In genomic region chr11:5062860-5063505, GRCm38 (mm10) we compare ENCODE assay signal across 9 mouse cellular contexts. TPM values are rescaled to one million over a fixed set of nuclear protein-coding genes. Genes with fewer than 3 reads are reported as not detected.
DNase-seq lines count a peak whose midpoint lies in the region; ATAC-seq and TF ChIP-seq lines count a peak whose summit lies in the region.
"Had no signal": no experiment of that assay in that cellular context is flagged by ENCODE, and none has a peak within 500 bp of the region (broad histone marks: within the 10 kb centered on the region; RNA-seq: fewer than 3 reads in every experiment).

No protein-coding gene starts in this region.

- no peak for TF ChIP-seq POLR2A in lung, adult 2 months (IDR thresholded peaks at IDR 0.05; ENCODE audit: borderline replicate concordance, extremely low read depth, low read depth, low read length)

- H3K27me3 ChIP-seq in forebrain, embryonic 13.5 days = peaks cover 67% of the 10 kb centered on the region
- H3K27me3 ChIP-seq in forebrain, embryonic 16.5 days (replicated peaks; ENCODE audit: control insufficient read depth, insufficient read depth, low read length) = peaks cover 49% of the 10 kb centered on the region
- peaks cover 62% of the 10 kb centered on the region for H3K27me3 ChIP-seq in lung, embryonic 14.5 days (ENCODE audit: insufficient read depth, low read length)
- H3K27me3 ChIP-seq in limb, embryonic 15.5 days = peaks cover 58% of the 10 kb centered on the region
- H3K27me3 ChIP-seq in stomach, postnatal 0 days (ENCODE audit: control insufficient read depth, insufficient read depth, low read length) = 0 out of 2 replicates have a peak, but pooled peaks cover 8% of the 10 kb centered on the region

- peaks cover 53% of the 10 kb centered on the region for H3K4me1 ChIP-seq in forebrain, embryonic 13.5 days
- peaks cover 49% of the 10 kb centered on the region for H3K4me1 ChIP-seq in forebrain, embryonic 16.5 days (replicated peaks; ENCODE audit: control insufficient read depth, insufficient read depth, low read length)
- H3K4me1 ChIP-seq in lung, embryonic 14.5 days (ENCODE audit: insufficient read depth) = peaks cover 13% of the 10 kb centered on the region; the same call in 1 of the 2 replicates
- peaks cover 31% of the 10 kb centered on the region for H3K4me1 ChIP-seq in lung, adult 2 months (ENCODE audit: control insufficient read depth, insufficient read depth, low read length)
- peaks cover 65% of the 10 kb centered on the region for H3K4me1 ChIP-seq in limb, embryonic 15.5 days
- peaks cover 26% of the 10 kb centered on the region for H3K4me1 ChIP-seq in stomach, postnatal 0 days (replicated peaks; ENCODE audit: control insufficient read depth, insufficient read depth)

- 66% methylated on average over 13 of the region's 13 CpGs for WGBS in forebrain, embryonic 13.5 days
- WGBS in forebrain, embryonic 16.5 days = 62% methylated on average over 13 of the region's 13 CpGs
- WGBS in lung, embryonic 14.5 days = 69% methylated on average over 13 of the region's 13 CpGs
- WGBS in lung, adult 2 months = 73% methylated on average over 13 of the region's 13 CpGs
- 67% methylated on average over 13 of the region's 13 CpGs for WGBS in limb, embryonic 15.5 days
- WGBS in stomach, postnatal 0 days = 75% methylated on average over 13 of the region's 13 CpGs

- no peak overlapping the region for H3K4me3 ChIP-seq in forebrain, embryonic 13.5 days
- H3K4me3 ChIP-seq in forebrain, embryonic 16.5 days (replicated peaks; ENCODE audit: low read length) = no peak overlapping the region
- H3K4me3 ChIP-seq in lung, embryonic 14.5 days (ENCODE audit: low read depth, low read length) = no peak overlapping the region
- no peak overlapping the region for H3K4me3 ChIP-seq in lung, adult 2 months (replicated peaks; ENCODE audit: extremely low read depth, low read depth, low read length)
- peak overlapping the region; percentile 40; the same call in 1 of the 2 replicates for H3K4me3 ChIP-seq in limb, embryonic 15.5 days
- no peak overlapping the region for H3K4me3 ChIP-seq in stomach, postnatal 0 days (ENCODE audit: low read depth, low read length)

- no peaks in the 10 kb centered on the region for H3K9me3 ChIP-seq in forebrain, embryonic 13.5 days (replicated peaks)
- no peaks in the 10 kb centered on the region for H3K9me3 ChIP-seq in forebrain, embryonic 16.5 days (ENCODE audit: control insufficient read depth, low read length)
- H3K9me3 ChIP-seq in lung, embryonic 14.5 days (ENCODE audit: low read depth, low read length) = no peaks in the 10 kb centered on the region
- no peaks in the 10 kb centered on the region for H3K9me3 ChIP-seq in limb, embryonic 15.5 days
- no peaks in the 10 kb centered on the region for H3K9me3 ChIP-seq in stomach, postnatal 0 days (ENCODE audit: control insufficient read depth, low read length)

- H3K27ac ChIP-seq in forebrain, embryonic 13.5 days = no peak overlapping the region
- H3K27ac ChIP-seq in forebrain, embryonic 16.5 days (ENCODE audit: low read length) = no peak overlapping the region
- H3K27ac ChIP-seq in lung, embryonic 14.5 days (ENCODE audit: low read depth) = no peak overlapping the region
- no peak overlapping the region for H3K27ac ChIP-seq in limb, embryonic 15.5 days
- no peak overlapping the region for H3K27ac ChIP-seq in stomach, postnatal 0 days (replicated peaks)

- ATAC-seq in forebrain, embryonic 13.5 days = no peak
- ATAC-seq in forebrain, embryonic 16.5 days = no peak
- no peak for ATAC-seq in lung, embryonic 14.5 days (ENCODE audit: insufficient read depth)
- ATAC-seq in limb, embryonic 15.5 days (ENCODE audit: insufficient number of reproducible peaks, low FRiP score, low TSS enrichment, low read depth) = no peak
- ATAC-seq in stomach, postnatal 0 days (ENCODE audit: low FRiP score, low TSS enrichment) = no peak

- H3K36me3 ChIP-seq in forebrain, embryonic 13.5 days (ENCODE audit: poor library complexity, severe bottlenecking) = peaks cover 10% of the 10 kb centered on the region
- peaks cover 2% of the 10 kb centered on the region; the same call in 1 of the 2 replicates for H3K36me3 ChIP-seq in forebrain, embryonic 16.5 days (ENCODE audit: control insufficient read depth, insufficient read depth)
- peaks cover 10% of the 10 kb centered on the region for H3K36me3 ChIP-seq in lung, embryonic 14.5 days (ENCODE audit: insufficient read depth)
- peaks cover 9% of the 10 kb centered on the region for H3K36me3 ChIP-seq in limb, embryonic 15.5 days
- H3K36me3 ChIP-seq in stomach, postnatal 0 days (ENCODE audit: control insufficient read depth, insufficient read depth, low read length) = peaks cover 3% of the 10 kb centered on the region; the same call in 1 of the 2 replicates

- TF ChIP-seq CTCF in lung, embryonic 14.5 days (IDR thresholded peaks at IDR 0.05; ENCODE audit: low read depth) = no peak
- no peak for TF ChIP-seq CTCF in lung, adult 2 months (IDR thresholded peaks at IDR 0.05; ENCODE audit: insufficient read depth, low read length)
- TF ChIP-seq CTCF in stomach, postnatal 0 days (IDR thresholded peaks at IDR 0.05; ENCODE audit: low read depth) = no peak

- no peak for TF ChIP-seq EP300 in stomach, postnatal 0 days (optimal IDR thresholded peaks at IDR 0.05)

- peak overlapping the region; percentile 87 for H3K4me2 ChIP-seq in forebrain, embryonic 13.5 days
- H3K4me2 ChIP-seq in forebrain, embryonic 16.5 days (ENCODE audit: low read length) = no peak overlapping the region
- peak overlapping the region; percentile 98; the same call in 1 of the 2 replicates for H3K4me2 ChIP-seq in lung, embryonic 14.5 days
- no peak overlapping the region; the same call in 1 of the 2 replicates for H3K4me2 ChIP-seq in limb, embryonic 15.5 days
- peak overlapping the region; percentile 77; the same call in 1 of the 2 replicates for H3K4me2 ChIP-seq in stomach, postnatal 0 days (replicated peaks; ENCODE audit: low read depth)

- H3K9ac ChIP-seq in forebrain, embryonic 13.5 days = no peak overlapping the region
- H3K9ac ChIP-seq in forebrain, embryonic 16.5 days (replicated peaks; ENCODE audit: low read depth, low read length) = no peak overlapping the region
- H3K9ac ChIP-seq in lung, embryonic 14.5 days = no peak overlapping the region
- H3K9ac ChIP-seq in limb, embryonic 15.5 days = no peak overlapping the region
- peak overlapping the region; percentile 18; the same call in 1 of the 2 replicates for H3K9ac ChIP-seq in stomach, postnatal 0 days (ENCODE audit: low read length)

- no peak for DNase-seq in lung, embryonic 14.5 days
- DNase-seq in lung, adult 2 months = no peak
- DNase-seq in stomach, postnatal 0 days (ENCODE audit: low spot score) = no peak
- DNase-seq in cerebellum, adult 9-10 months = no peak
- no peak for DNase-seq in cerebellum, adult 9-11 months
- DNase-seq: cerebellum, adult 8-10 months had no signal

RNA-seq across cellular contexts. Expression of gene Gas2l1, which starts 2.1 kb away (rescaled TPM):
- polyA plus RNA-seq in forebrain, embryonic 13.5 days (2015; fragmentation: Nextera tagmentation; extraction: Ambion mirVana) = 13.2 and 15.2 TPM in 2 replicates
- 17.2 and 18.4 TPM in 2 replicates for polyA plus RNA-seq in forebrain, embryonic 16.5 days (2015; fragmentation: Nextera tagmentation; extraction: Ambion mirVana)
- polyA plus RNA-seq in lung, embryonic 14.5 days (2014; fragmentation: Nextera tagmentation; extraction: Ambion mirVana) = 33.2 and 36.3 TPM in 2 replicates
- polyA plus RNA-seq in lung, adult 2 months (2012; rRNA removed) = 99.7 and 124 TPM in 2 replicates
- polyA plus RNA-seq in limb, embryonic 15.5 days (2015; fragmentation: Nextera tagmentation; extraction: Ambion mirVana) = 32.3 and 34.4 TPM in 2 replicates
- 21.4 and 24.8 TPM in 2 replicates for polyA plus RNA-seq in stomach, postnatal 0 days (2015; fragmentation: Nextera tagmentation; extraction: Ambion mirVana)

RNA-seq across cellular contexts. Expression of gene Rasl10a, which starts 5.1 kb away (rescaled TPM):
- polyA plus RNA-seq in forebrain, embryonic 13.5 days (2015; fragmentation: Nextera tagmentation; extraction: Ambion mirVana) = 0.43 TPM in 1 of 2 replicates, not detected in the other
- 0.45 and 0.76 TPM in 2 replicates for polyA plus RNA-seq in forebrain, embryonic 16.5 days (2015; fragmentation: Nextera tagmentation; extraction: Ambion mirVana)
- 0.75 and 0.78 TPM in 2 replicates for polyA plus RNA-seq in lung, embryonic 14.5 days (2014; fragmentation: Nextera tagmentation; extraction: Ambion mirVana)
- polyA plus RNA-seq in lung, adult 2 months (2012; rRNA removed) = 6.2 and 6.9 TPM in 2 replicates
- polyA plus RNA-seq in limb, embryonic 15.5 days (2015; fragmentation: Nextera tagmentation; extraction: Ambion mirVana) = 7.1 and 8.6 TPM in 2 replicates
- 1.6 and 1.9 TPM in 2 replicates for polyA plus RNA-seq in stomach, postnatal 0 days (2015; fragmentation: Nextera tagmentation; extraction: Ambion mirVana)

RNA-seq across cellular contexts. Expression of gene Rhbdd3, which starts 35.7 kb away (rescaled TPM):
- 25.8 and 26.3 TPM in 2 replicates for polyA plus RNA-seq in forebrain, embryonic 13.5 days (2015; fragmentation: Nextera tagmentation; extraction: Ambion mirVana)
- 25.1 and 33.0 TPM in 2 replicates for polyA plus RNA-seq in forebrain, embryonic 16.5 days (2015; fragmentation: Nextera tagmentation; extraction: Ambion mirVana)
- polyA plus RNA-seq in lung, embryonic 14.5 days (2014; fragmentation: Nextera tagmentation; extraction: Ambion mirVana) = 27.9 and 29.9 TPM in 2 replicates
- 16.3 and 18.8 TPM in 2 replicates for polyA plus RNA-seq in lung, adult 2 months (2012; rRNA removed)
- 23.1 and 26.1 TPM in 2 replicates for polyA plus RNA-seq in limb, embryonic 15.5 days (2015; fragmentation: Nextera tagmentation; extraction: Ambion mirVana)
- polyA plus RNA-seq in stomach, postnatal 0 days (2015; fragmentation: Nextera tagmentation; extraction: Ambion mirVana) = 19.1 and 19.6 TPM in 2 replicates

RNA-seq across cellular contexts. Expression of gene Ewsr1, which starts 36.1 kb away (rescaled TPM):
- polyA plus RNA-seq in forebrain, embryonic 13.5 days (2015; fragmentation: Nextera tagmentation; extraction: Ambion mirVana) = 808 and 853 TPM in 2 replicates
- 809 and 814 TPM in 2 replicates for polyA plus RNA-seq in forebrain, embryonic 16.5 days (2015; fragmentation: Nextera tagmentation; extraction: Ambion mirVana)
- 398 and 449 TPM in 2 replicates for polyA plus RNA-seq in lung, embryonic 14.5 days (2014; fragmentation: Nextera tagmentation; extraction: Ambion mirVana)
- 255 and 420 TPM in 2 replicates for polyA plus RNA-seq in lung, adult 2 months (2012; rRNA removed)
- polyA plus RNA-seq in limb, embryonic 15.5 days (2015; fragmentation: Nextera tagmentation; extraction: Ambion mirVana) = 655 and 680 TPM in 2 replicates
- polyA plus RNA-seq in stomach, postnatal 0 days (2015; fragmentation: Nextera tagmentation; extraction: Ambion mirVana) = 231 and 235 TPM in 2 replicates

Comparison
In these comparisons a context has a peak if more than half of its experiments do, and no peak if none do; other contexts are left out.
1. H3K4me2 ChIP-seq: peak in forebrain, embryonic 13.5 days (single experiment), lung, embryonic 14.5 days (single experiment) and stomach, postnatal 0 days (single experiment); none in forebrain, embryonic 16.5 days (single experiment) and limb, embryonic 15.5 days (single experiment).